Comparison of ENCODE assay signal across 10 mouse cellular contexts in the genomic region with DNA sequence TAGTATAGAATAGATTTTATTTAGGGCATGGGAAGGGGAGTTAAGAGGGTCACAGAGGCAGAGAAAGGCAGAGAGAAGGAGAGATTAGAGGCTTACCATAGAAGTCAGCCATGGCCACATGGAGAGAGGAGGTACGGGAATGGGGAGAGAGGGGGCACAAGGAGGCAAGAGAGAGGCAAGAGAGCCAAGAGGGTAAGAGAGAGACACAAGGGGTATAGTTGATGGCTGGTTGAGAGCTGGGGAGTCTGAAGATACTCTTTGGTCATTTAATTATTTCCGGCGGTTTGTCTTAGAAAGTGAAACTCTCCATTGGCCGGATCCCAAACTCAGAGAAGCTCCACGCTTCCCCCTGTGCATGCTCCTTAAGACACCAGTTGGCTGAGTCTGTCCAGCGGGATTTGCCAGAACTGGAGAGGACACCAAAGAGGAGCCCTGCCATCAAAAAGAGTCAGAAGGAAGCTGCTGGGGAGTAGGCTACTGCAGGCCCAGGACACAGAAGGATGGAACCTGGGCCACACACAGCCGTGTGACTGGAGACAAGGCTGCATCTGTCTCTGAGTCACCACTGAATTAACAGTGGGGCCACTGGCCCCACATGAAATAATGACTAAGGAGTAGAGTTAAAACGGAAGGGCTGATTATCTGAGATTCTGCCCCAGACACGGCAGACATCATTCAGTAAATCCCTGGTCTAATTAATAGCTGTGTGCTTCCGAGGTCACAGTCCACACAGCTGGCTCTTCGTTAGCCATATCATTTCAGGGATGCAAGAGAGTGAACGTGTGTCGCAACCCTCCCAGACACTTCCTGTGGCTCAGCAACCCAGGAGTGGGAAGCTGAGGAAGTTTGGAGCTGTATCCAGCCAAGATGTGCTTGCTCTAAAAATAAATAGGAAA. TPM values are rescaled to one million over a fixed set of nuclear protein-coding genes. Genes with fewer than 3 reads are reported as not detected.
DNase-seq lines count a peak whose midpoint lies in the region; ATAC-seq lines count a peak whose summit lies in the region.
"Had no signal": no experiment of that assay in that cellular context is flagged by ENCODE, and none has a peak within 500 bp of the region (broad histone marks: within the 10 kb centered on the region; RNA-seq: fewer than 3 reads in every experiment).

No protein-coding gene starts in this region.

- H3K4me2 ChIP-seq in intestine, embryonic 16.5 days (ENCODE audit: low read depth, low read length) = no peak overlapping the region
- H3K4me2 ChIP-seq: neural tube, embryonic 12.5 days had no signal

- H3K4me3 ChIP-seq in embryonic facial prominence, embryonic 10.5 days = no peak overlapping the region
- no peak overlapping the region for H3K4me3 ChIP-seq in intestine, embryonic 16.5 days (ENCODE audit: low read length)
- H3K4me3 ChIP-seq: erythroblast, embryonic 14.5 days; neural tube, embryonic 12.5 days had no signal

- no peaks in the 10 kb centered on the region for H3K27me3 ChIP-seq in embryonic facial prominence, embryonic 10.5 days (replicated peaks; ENCODE audit: low read depth, poor library complexity, severe bottlenecking)
- H3K27me3 ChIP-seq in intestine, embryonic 16.5 days (replicated peaks; ENCODE audit: control insufficient read depth, insufficient read depth, low read length) = no peaks in the 10 kb centered on the region
- H3K27me3 ChIP-seq: neural tube, embryonic 12.5 days had no signal

- H3K4me1 ChIP-seq in embryonic facial prominence, embryonic 10.5 days = peaks cover 21% of the 10 kb centered on the region
- H3K4me1 ChIP-seq in intestine, embryonic 16.5 days (ENCODE audit: control insufficient read depth, insufficient read depth, low read length) = peaks cover 10% of the 10 kb centered on the region

- WGBS in embryonic facial prominence, embryonic 10.5 days = 63% methylated on average over 13 of the region's 13 CpGs
- 37% methylated on average over 13 of the region's 13 CpGs for WGBS in intestine, embryonic 16.5 days

- no peak overlapping the region for H3K9ac ChIP-seq in intestine, embryonic 16.5 days (ENCODE audit: low read depth, low read length)
- H3K9ac ChIP-seq: neural tube, embryonic 12.5 days had no signal

- peak; percentile 27; the same call in 1 of the 2 replicates for ATAC-seq in frontal cortex, adult (ENCODE audit: low TSS enrichment)
- peak; percentile 85 for ATAC-seq in intestine, embryonic 16.5 days

- no peaks in the 10 kb centered on the region for H3K36me3 ChIP-seq in embryonic facial prominence, embryonic 10.5 days (replicated peaks)
- H3K36me3 ChIP-seq in intestine, embryonic 16.5 days (ENCODE audit: control insufficient read depth, insufficient read depth, low read length) = no peaks in the 10 kb centered on the region
- H3K36me3 ChIP-seq: neural tube, embryonic 12.5 days had no signal

- peak overlapping the region; percentile 37; the same call in 1 of the 2 replicates for H3K27ac ChIP-seq in embryonic facial prominence, embryonic 10.5 days (replicated peaks)
- peak overlapping the region; percentile 67 for H3K27ac ChIP-seq in intestine, embryonic 16.5 days (ENCODE audit: low read length)
- H3K27ac ChIP-seq: neural tube, embryonic 12.5 days had no signal

- DNase-seq in frontal cortex, postnatal 14 days (ENCODE audit: low spot score in 2 of 2) = no peak
- DNase-seq in embryonic facial prominence, embryonic 10.5 days (ENCODE audit: low spot score) = no peak
- peak; percentile 28 to 79 for DNase-seq in lung, postnatal 4 days
- no peak for DNase-seq in thymus, postnatal 10 days (ENCODE audit: low spot score in 2 of 2)
- DNase-seq in ovary, adult 18-20 months (ENCODE audit: low spot score) = no peak
- no peak for DNase-seq in right cerebral cortex, postnatal 25 days

- H3K9me3 ChIP-seq in embryonic facial prominence, embryonic 10.5 days = no peaks in the 10 kb centered on the region
- no peaks in the 10 kb centered on the region for H3K9me3 ChIP-seq in intestine, embryonic 16.5 days (ENCODE audit: control insufficient read depth, low read length)
- H3K9me3 ChIP-seq: neural tube, embryonic 12.5 days had no signal

RNA-seq across cellular contexts. Expression of gene Plekhs1, which starts 24.2 kb away (rescaled TPM):
- polyA plus RNA-seq in embryonic facial prominence, embryonic 10.5 days (2016; fragmentation: Nextera tagmentation; extraction: Ambion mirVana) = 0.21 TPM in 1 of 2 replicates, not detected in the other
- polyA plus RNA-seq in intestine, embryonic 16.5 days (2015; fragmentation: Nextera tagmentation; extraction: Ambion mirVana) = 0.61 and 0.65 TPM in 2 replicates
- polyA plus RNA-seq: erythroblast, embryonic 14.5 days had no signal

Comparison
In these comparisons a context has a peak if more than half of its experiments do, and no peak if none do; other contexts are left out.
1. DNase-seq: peak in lung, postnatal 4 days (2 of 2); none in frontal cortex, postnatal 14 days (0 of 2), embryonic facial prominence, embryonic 10.5 days (single experiment), thymus, postnatal 10 days (0 of 2), ovary, adult 18-20 months (single experiment) and right cerebral cortex, postnatal 25 days (single experiment).